Mouse (Mus musculus) lung, adult 2 months (tissue): Measurements from ENCODE around the gene Col9a1.

Source experiments
- CTCF ChIP-seq: fragments of 200-500 bp; IDR thresholded peaks from 2 replicates; pipeline ENCODE4 v1.5.1; 2011; ENCODE audit warnings: mild to moderate bottlenecking, low read length, control low read depth; ENCODE audit not compliant: insufficient read depth
- POLR2A ChIP-seq: fragments of 200-500 bp; IDR thresholded peaks from 2 replicates; pipeline ENCODE4 v1.6.1; 2011; ENCODE audit warnings: low read depth, mild to moderate bottlenecking, control low read depth, low read length, borderline replicate concordance; ENCODE audit errors: extremely low read depth

GRCm38 (mm10) chr1:24231504-24232270 lies 54.3 kb downstream of the Col9a1 start:
- no peak for TF ChIP-seq CTCF
- TF ChIP-seq POLR2A, result no peak
